Mouse (Mus musculus): ENCODE results near the gene Sec24b. TPM values are rescaled to one million over a fixed set of nuclear protein-coding genes. Genes with fewer than 3 reads are reported as not detected.

The Sec24b gene
- polyA plus RNA-seq (2015; fragmentation: Nextera tagmentation; extraction: Ambion mirVana), result 24.5 and 25.3 TPM in 2 replicates

DNA sequence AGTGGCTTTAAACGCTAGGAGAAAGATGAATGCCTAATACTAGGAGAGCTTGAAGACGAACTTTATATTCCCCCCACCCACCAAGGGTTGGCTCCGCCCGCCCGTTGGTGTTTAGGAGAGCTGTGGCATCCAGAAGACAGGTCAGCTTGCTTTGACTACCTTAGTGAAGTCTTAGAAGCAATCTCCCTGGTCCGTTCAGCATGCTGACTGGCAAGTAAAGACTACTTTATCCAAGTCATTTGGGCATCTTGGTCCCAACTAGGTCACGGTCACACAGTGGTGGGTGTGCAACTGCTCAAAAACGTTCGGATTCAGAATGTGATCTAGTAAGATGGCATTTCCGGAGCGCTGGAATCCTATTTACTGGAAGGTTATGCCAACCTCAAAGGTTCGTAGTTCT is at the start of gene Sec24b:
Sec24b (minus strand) TSS at position 273 of the 400 bp plus-strand sequence.
- H3K4me3 ChIP-seq, result peak within 1 kb of the TSS; percentile 96
- no peak for ATAC-seq (ENCODE audit: extremely low read depth, insufficient number of reproducible peaks, low FRiP score, low TSS enrichment)
- H3K36me3 ChIP-seq, result peaks cover 6% of the 10 kb centered on the region
- H3K9me3 ChIP-seq, result no peaks in the 10 kb centered on the region
- no peaks in the 10 kb centered on the region for H3K27me3 ChIP-seq (replicated peaks)
- H3K27ac ChIP-seq (replicated peaks), result peak within 1 kb of the TSS; percentile 99
- H3K4me1 ChIP-seq, result peaks cover 46% of the 10 kb centered on the region
- WGBS, result 8% methylated on average over 12 of the region's 12 CpGs
- peak within 1 kb of the TSS; percentile 99 for H3K9ac ChIP-seq
- peak within 1 kb of the TSS; percentile 90 for H3K4me2 ChIP-seq

DNA sequence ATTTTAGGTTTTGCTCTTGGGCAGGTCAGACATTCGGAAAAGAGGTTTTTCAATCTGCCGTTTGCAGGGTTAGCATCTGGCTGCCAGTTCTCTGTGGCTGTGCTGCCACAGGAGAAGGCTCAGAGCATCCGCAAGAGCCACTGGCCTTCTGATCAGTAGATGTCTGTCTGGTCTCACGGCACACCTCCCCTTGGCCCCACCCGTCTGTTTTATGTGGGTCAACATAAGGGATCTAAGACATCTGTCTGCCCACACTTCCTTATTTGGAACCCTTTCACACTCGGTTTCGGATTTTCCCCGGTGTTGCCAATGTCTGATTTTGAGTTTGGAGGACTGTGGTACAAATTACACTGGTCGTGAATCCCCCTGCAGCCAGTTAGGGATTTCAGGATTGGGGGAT is 43.1 kb upstream of the Sec24b start:
- Histone ChIP-seq H3K27me3 (replicated peaks) (no peaks in the 10 kb centered on the region), H3K4me1 (peaks cover 7% of the 10 kb centered on the region), H3K9ac (no peak overlapping the region), H3K9me3 (no peaks in the 10 kb centered on the region), H3K36me3 (no peaks in the 10 kb centered on the region), H3K4me2 (no peak overlapping the region), H3K4me3 (no peak overlapping the region), H3K27ac (replicated peaks) (no peak overlapping the region)
- no peak for ATAC-seq (ENCODE audit: extremely low read depth, insufficient number of reproducible peaks, low FRiP score, low TSS enrichment)
- 54% methylated on average over 9 of the region's 9 CpGs for WGBS

DNA sequence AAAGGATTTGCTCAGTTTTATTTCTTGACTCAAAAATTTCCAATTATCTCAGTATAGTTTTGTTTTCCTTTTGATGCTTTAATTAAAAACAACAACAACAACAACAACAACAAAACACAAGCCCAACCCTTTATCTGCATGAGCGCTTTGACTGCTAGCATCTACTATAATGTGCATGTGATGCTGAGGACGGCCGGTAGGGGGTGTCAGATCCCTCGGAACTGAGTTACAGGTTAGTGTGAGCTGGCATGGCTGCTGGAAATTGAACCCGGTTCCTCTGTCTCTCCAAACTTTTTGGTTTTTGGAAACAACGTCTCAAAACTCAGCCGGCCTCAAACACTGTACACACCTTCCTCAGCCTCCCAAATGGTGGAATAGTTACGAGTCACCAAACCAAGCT is 42.1 kb upstream of the Sec24b start:
- H3K9me3 ChIP-seq, result no peaks in the 10 kb centered on the region
- no peak overlapping the region for H3K9ac ChIP-seq
- no peaks in the 10 kb centered on the region for H3K36me3 ChIP-seq
- no peak overlapping the region for H3K27ac ChIP-seq (replicated peaks)
- no peak overlapping the region for H3K4me2 ChIP-seq
- no peak for ATAC-seq (ENCODE audit: extremely low read depth, insufficient number of reproducible peaks, low FRiP score, low TSS enrichment)
- no peaks in the 10 kb centered on the region for H3K27me3 ChIP-seq (replicated peaks)
- H3K4me1 ChIP-seq, result peaks cover 4% of the 10 kb centered on the region
- no peak overlapping the region for H3K4me3 ChIP-seq
- WGBS, result 68% methylated on average over 8 of the region's 8 CpGs

DNA sequence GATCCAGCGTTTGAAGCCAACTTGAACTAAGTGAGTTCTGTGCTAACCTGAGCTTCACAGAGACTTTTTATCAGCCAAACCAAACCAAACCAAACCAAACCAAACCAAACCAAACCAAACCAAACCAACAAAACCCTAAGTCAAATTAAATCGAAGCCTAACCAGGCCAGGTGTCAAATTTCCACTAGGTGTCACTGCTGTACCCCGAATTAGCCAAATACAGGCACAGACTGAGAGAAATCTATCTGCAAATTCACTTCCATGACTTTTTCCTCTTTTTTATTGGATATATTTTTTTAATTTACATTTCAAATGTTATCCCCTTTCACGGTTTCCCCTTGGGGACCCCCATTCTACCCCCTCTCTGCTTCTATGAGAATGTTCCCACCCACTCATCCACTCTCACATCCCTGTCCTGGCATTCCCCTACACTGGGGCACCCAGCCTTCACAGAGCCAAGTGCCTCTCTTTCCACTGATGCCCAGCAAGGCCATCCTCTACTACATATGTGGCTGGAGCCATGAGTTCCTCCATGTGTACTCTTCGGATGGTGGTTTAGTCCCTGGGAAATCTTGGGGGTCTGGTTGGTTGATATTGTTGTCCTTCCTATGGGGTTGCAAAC is 33.9 kb upstream of the Sec24b start:
- Histone ChIP-seq H3K4me1 (no peaks in the 10 kb centered on the region), H3K4me3 (no peak overlapping the region), H3K36me3 (no peaks in the 10 kb centered on the region), H3K9me3 (no peaks in the 10 kb centered on the region), H3K27me3 (replicated peaks) (0 out of 2 replicates have a peak, but pooled peaks cover 5% of the 10 kb centered on the region), H3K4me2 (no peak overlapping the region), H3K9ac (no peak overlapping the region), H3K27ac (replicated peaks) (no peak overlapping the region)
- no peak for ATAC-seq (ENCODE audit: extremely low read depth, insufficient number of reproducible peaks, low FRiP score, low TSS enrichment)
- WGBS, result 34% methylated on average over 5 of the region's 5 CpGs

DNA sequence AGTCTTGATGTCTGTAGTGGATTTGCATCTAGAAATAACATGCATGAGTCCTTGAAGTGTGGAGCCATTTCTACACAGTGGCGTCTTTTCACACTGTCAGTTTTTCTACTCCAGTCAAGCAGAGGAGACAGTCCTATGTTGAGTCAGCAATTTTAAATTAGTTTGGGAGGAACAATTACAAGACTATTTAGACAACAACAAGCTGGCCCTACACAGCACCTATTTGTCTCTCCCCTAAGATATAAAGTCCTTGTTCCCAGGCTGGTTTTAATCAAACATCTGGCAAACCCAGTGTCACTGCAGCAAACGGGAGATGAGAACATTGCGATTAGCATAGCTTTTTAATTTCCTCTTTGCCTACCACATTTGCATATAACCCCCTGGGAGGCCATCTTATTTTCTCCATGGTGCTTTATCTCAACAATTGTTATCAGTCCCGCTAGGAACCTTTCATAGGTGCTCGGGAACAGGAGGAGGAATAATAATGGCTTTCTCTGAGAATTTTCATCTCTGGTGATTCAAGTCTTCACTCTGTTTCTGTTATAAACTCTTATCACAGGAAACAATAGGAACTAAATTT is 32.9 kb upstream of the Sec24b start:
- Histone ChIP-seq H3K27me3 (replicated peaks) (0 out of 2 replicates have a peak, but pooled peaks cover 7% of the 10 kb centered on the region), H3K9ac (no peak overlapping the region), H3K9me3 (no peaks in the 10 kb centered on the region), H3K4me3 (no peak overlapping the region), H3K27ac (replicated peaks) (no peak overlapping the region), H3K36me3 (no peaks in the 10 kb centered on the region), H3K4me2 (no peak overlapping the region), H3K4me1 (no peaks in the 10 kb centered on the region)
- no peak for ATAC-seq (ENCODE audit: extremely low read depth, insufficient number of reproducible peaks, low FRiP score, low TSS enrichment)
- WGBS, result 53% methylated on average over 5 of the region's 5 CpGs

DNA sequence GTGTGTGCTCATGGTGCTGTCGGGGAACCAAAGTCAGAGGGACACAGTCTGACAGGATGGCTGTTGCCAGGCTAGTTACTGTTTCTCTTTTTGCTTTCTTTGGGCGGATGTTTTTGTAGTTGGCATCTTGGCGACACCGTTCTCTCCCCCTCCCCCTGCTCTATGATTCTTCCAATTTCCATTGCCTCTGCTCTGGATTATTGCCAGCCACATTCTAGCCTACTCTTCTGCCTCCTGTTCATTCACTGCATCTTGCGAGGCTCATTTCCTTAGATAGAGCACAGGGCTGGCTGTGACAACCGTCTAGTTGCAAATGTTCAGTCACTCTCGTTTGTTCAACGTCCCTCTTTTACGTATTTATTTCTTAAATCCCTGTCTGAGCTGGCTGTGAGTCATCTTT is 29.1 kb upstream of the Sec24b start:
- Histone ChIP-seq H3K4me2 (no peak overlapping the region), H3K27ac (replicated peaks) (no peak overlapping the region), H3K27me3 (replicated peaks) (peaks cover 16% of the 10 kb centered on the region; the same call in 1 of the 2 replicates), H3K9me3 (no peaks in the 10 kb centered on the region), H3K4me1 (no peaks in the 10 kb centered on the region), H3K36me3 (no peaks in the 10 kb centered on the region), H3K4me3 (no peak overlapping the region), H3K9ac (no peak overlapping the region)
- no peak for ATAC-seq (ENCODE audit: extremely low read depth, insufficient number of reproducible peaks, low FRiP score, low TSS enrichment)
- WGBS, result 68% methylated on average over 9 of the region's 9 CpGs

DNA sequence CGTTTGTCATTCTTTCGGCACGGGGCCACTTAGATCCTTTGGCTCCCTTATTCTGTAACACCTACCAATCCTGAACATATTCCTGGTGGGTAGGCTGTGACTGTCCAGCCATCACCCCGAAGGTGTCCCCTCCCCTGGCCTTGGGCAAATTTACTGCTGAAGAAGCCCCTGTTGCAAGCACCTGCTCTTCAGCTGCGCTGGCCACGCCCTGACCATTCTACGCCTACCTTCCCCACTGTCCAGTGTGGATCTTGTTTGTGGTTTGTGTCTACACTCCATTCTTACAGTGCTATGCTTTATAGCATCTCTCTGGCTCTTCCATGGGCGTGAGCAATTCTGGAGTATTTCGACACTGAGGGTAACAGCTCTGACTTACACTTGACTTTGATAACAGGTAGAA is 27.3 kb upstream of the Sec24b start:
- 84% methylated on average over 9 of the region's 9 CpGs for WGBS
- Histone ChIP-seq H3K9ac (no peak overlapping the region), H3K4me1 (no peaks in the 10 kb centered on the region), H3K4me3 (no peak overlapping the region), H3K36me3 (no peaks in the 10 kb centered on the region), H3K9me3 (0 out of 2 replicates have a peak, but pooled peaks cover 4% of the 10 kb centered on the region), H3K4me2 (no peak overlapping the region), H3K27me3 (replicated peaks) (peaks cover 16% of the 10 kb centered on the region; the same call in 1 of the 2 replicates), H3K27ac (replicated peaks) (no peak overlapping the region)
- ATAC-seq (ENCODE audit: extremely low read depth, insufficient number of reproducible peaks, low FRiP score, low TSS enrichment), result no peak

DNA sequence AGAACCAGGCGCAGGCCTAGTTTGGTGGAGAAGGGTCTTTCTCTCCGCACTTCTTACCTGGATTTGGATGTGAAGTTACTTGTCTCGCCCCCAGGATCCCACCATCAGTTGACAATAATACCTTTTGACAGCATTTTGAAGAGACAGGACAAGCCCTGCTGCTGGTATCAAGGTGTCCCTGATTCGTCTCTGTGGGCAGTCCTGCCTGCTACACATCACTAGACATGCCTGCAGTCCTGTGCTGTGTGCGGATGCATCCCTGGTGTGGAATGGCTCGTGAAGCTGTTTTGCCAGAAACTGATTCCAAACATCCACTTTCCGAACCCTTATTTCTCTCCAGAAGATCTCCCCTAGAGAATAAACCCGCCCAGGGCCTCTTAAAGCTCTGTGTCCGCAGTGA is 26.1 kb upstream of the Sec24b start:
- WGBS, result 71% methylated on average over 9 of the region's 9 CpGs
- Histone ChIP-seq H3K9ac (no peak overlapping the region), H3K4me3 (no peak overlapping the region), H3K27me3 (replicated peaks) (peaks cover 20% of the 10 kb centered on the region; the same call in 1 of the 2 replicates), H3K9me3 (0 out of 2 replicates have a peak, but pooled peaks cover 4% of the 10 kb centered on the region), H3K27ac (replicated peaks) (no peak overlapping the region), H3K4me2 (no peak overlapping the region), H3K36me3 (no peaks in the 10 kb centered on the region), H3K4me1 (no peaks in the 10 kb centered on the region)
- no peak for ATAC-seq (ENCODE audit: extremely low read depth, insufficient number of reproducible peaks, low FRiP score, low TSS enrichment)

DNA sequence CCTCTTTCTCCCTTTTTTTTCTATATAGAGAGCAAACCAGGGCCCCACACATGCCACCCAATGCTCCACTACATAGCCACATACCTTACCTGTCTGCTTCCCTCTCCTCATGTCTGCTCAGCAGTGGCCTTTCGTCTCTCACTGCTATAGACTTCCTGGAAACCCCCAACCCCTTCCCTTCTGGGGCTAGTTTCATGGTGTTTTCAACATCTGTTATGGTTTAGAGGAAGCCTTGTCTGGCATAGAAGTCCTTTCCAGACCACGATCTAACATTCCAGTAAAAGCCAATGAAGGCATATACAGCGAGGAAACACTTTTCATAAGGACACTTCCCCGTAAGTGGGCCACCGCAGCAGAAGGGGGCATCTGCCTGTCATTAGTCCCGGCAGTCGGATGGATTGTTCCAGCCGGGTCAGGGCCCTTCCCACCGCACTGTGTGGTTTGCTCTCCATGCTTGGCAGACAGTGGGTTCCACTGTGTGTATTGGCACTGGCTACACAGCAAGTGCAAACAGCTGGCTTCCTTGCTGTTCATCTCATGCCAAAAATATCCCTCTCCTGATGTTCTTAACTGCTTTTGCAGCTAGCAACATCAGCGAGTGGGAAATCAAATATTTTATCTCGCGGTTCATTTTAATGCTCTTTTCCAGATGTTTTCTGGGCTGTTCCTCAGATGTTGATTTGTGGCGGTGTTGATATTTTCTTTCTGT is 25.2 kb upstream of the Sec24b start:
- Histone ChIP-seq H3K9ac (no peak overlapping the region), H3K4me1 (no peaks in the 10 kb centered on the region), H3K4me3 (no peak overlapping the region), H3K9me3 (0 out of 2 replicates have a peak, but pooled peaks cover 4% of the 10 kb centered on the region), H3K4me2 (no peak overlapping the region), H3K36me3 (no peaks in the 10 kb centered on the region), H3K27me3 (replicated peaks) (peaks cover 28% of the 10 kb centered on the region; the same call in 1 of the 2 replicates), H3K27ac (replicated peaks) (no peak overlapping the region)
- 71% methylated on average over 13 of the region's 13 CpGs for WGBS
- no peak for ATAC-seq (ENCODE audit: extremely low read depth, insufficient number of reproducible peaks, low FRiP score, low TSS enrichment)

DNA sequence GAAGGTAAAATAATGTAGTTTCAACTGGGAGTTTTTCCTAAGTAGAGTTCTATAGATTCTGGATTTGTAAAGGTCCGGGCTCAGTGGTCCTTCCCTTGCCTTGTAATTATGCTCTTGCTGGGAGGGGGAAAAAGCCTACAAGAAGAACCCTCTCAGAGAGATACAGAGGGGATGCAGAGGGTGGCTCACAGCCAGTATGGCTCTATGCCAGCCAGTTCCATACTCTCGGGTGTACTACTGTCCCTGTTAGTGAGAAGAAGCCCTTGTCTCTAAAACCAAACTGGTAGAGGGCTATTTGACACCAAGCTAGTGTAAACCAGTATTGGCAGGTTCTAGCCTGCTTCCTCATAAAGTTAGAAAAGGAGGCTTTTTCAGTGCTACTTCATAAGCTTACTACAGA is 22.0 kb upstream of the Sec24b start:
- H3K4me2 ChIP-seq, result no peak overlapping the region
- 43% methylated on average over 2 of the region's 2 CpGs for WGBS
- H3K4me1 ChIP-seq, result no peaks in the 10 kb centered on the region
- 0 out of 2 replicates have a peak, but pooled peaks cover 19% of the 10 kb centered on the region for H3K27me3 ChIP-seq (replicated peaks)
- H3K36me3 ChIP-seq, result no peaks in the 10 kb centered on the region
- no peak overlapping the region for H3K4me3 ChIP-seq
- H3K27ac ChIP-seq (replicated peaks), result no peak overlapping the region
- H3K9me3 ChIP-seq, result 0 out of 2 replicates have a peak, but pooled peaks cover 4% of the 10 kb centered on the region
- ATAC-seq (ENCODE audit: extremely low read depth, insufficient number of reproducible peaks, low FRiP score, low TSS enrichment), result no peak
- no peak overlapping the region for H3K9ac ChIP-seq

DNA sequence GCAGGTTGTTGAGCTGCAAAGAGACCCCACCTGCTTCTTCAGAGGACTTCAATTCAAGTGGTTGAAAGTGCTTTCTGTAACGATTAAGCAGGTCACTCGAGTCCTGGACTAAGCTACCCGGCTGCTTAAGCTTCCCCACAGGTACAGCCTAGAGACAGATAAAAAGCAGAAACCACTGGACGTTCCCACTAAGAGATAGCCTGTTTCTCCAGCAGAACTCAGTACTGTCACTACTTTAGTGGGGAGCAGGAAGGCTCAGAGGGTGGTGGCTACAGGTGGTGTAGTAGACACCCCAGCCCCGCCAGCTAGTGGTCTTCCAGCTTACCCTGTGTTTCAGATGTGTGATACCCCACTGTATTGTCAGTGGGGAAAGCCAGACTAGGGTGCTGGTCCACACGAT is 19.3 kb upstream of the Sec24b start:
- H3K27ac ChIP-seq (replicated peaks), result no peak overlapping the region
- H3K4me2 ChIP-seq, result no peak overlapping the region
- H3K4me3 ChIP-seq, result no peak overlapping the region
- no peak overlapping the region for H3K9ac ChIP-seq
- H3K9me3 ChIP-seq, result 0 out of 2 replicates have a peak, but pooled peaks cover 4% of the 10 kb centered on the region
- ATAC-seq (ENCODE audit: extremely low read depth, insufficient number of reproducible peaks, low FRiP score, low TSS enrichment), result no peak
- WGBS, result 69% methylated on average over 6 of the region's 6 CpGs
- no peaks in the 10 kb centered on the region for H3K4me1 ChIP-seq
- H3K36me3 ChIP-seq, result no peaks in the 10 kb centered on the region
- H3K27me3 ChIP-seq (replicated peaks), result 0 out of 2 replicates have a peak, but pooled peaks cover 17% of the 10 kb centered on the region
